Mouse (Mus musculus) MEL (cell line): ENCODE measurements around the gene Snrnp27. TPM values are rescaled to one million over a fixed set of nuclear protein-coding genes. Genes with fewer than 3 reads are reported as not detected.

ENCODE experiments used
- DNase-seq: peaks from one replicate; pipeline ENCODE4 v3.0.0; 2011; ENCODE audit warnings: low read depth, low spot score
- H3K27ac ChIP-seq: 2 replicates; pipeline ENCODE4 v1.5.1; 2012; ENCODE audit warnings: low read depth, mild to moderate bottlenecking, control low read depth, low read length, moderate library complexity; ENCODE audit not compliant: control insufficient read depth
- H3K27me3 ChIP-seq, 2 experiments: fragments of 150-350 bp in 1 of 2; sonication (generic) in 1 of 2; 2 replicates each; pipeline ENCODE4 v1.6.1; 2012; ENCODE audit warnings: low read length in 2 of 2, mild to moderate bottlenecking in 2 of 2, improper control_type of control experiment in 1 of 2, moderate library complexity in 1 of 2; ENCODE audit not compliant: insufficient read depth in 2 of 2, control insufficient read depth in 1 of 2
- H3K36me3 ChIP-seq, 2 experiments: 2 replicates each; pipeline ENCODE4 v1.6.1; 2012 to 2014; ENCODE audit warnings: low read length in 2 of 2, improper control_type of control experiment in 1 of 2, inconsistent platforms in 1 of 2, mild to moderate bottlenecking in 1 of 2; ENCODE audit not compliant: insufficient read depth in 2 of 2, control insufficient read depth in 1 of 2
- H3K4me1 ChIP-seq, 2 experiments: fragments of 150-350 bp in 1 of 2; sonication (generic) in 1 of 2; 2 replicates each; pipeline ENCODE4 v1.6.1; 2012; ENCODE audit warnings: low read length in 2 of 2, improper control_type of control experiment in 1 of 2, mild to moderate bottlenecking in 1 of 2; ENCODE audit not compliant: insufficient read depth in 2 of 2, control insufficient read depth in 1 of 2
- H3K4me3 ChIP-seq, 2 experiments: fragments of 150-350 bp in 1 of 2; sonication (generic) in 1 of 2; 2 replicates each; pipeline ENCODE4 v1.5.1; 2012; ENCODE audit warnings: low read depth in 2 of 2, low read length in 2 of 2, mild to moderate bottlenecking in 2 of 2, moderate library complexity in 2 of 2, control low read depth in 1 of 2, improper control_type of control experiment in 1 of 2; ENCODE audit not compliant: control insufficient read depth in 1 of 2, insufficient read depth in 1 of 2
- H3K79me2 ChIP-seq: 2 replicates; pipeline ENCODE4 v1.6.1; 2012; ENCODE audit warnings: mild to moderate bottlenecking, low read length, moderate library complexity; ENCODE audit not compliant: control insufficient read depth, poor library complexity, insufficient read depth
- H3K9ac ChIP-seq: 2 replicates; pipeline ENCODE4 v1.6.1; 2012; ENCODE audit warnings: low read depth, mild to moderate bottlenecking, control low read depth, low read length, moderate library complexity; ENCODE audit not compliant: control insufficient read depth, poor library complexity, severe bottlenecking
- H3K9me3 ChIP-seq: fragments of 150-350 bp; sonication (generic); replicated peaks from 2 replicates; pipeline ENCODE4 v1.6.1; 2012; ENCODE audit warnings: mild to moderate bottlenecking, low read length, improper control_type of control experiment, moderate library complexity; ENCODE audit not compliant: insufficient read depth
- CHD1 ChIP-seq: IDR thresholded peaks from 2 replicates; pipeline ENCODE4 v1.6.1; 2012; ENCODE audit warnings: low read depth, mild to moderate bottlenecking, inconsistent platforms, low read length, improper control_type of control experiment
- CTCF ChIP-seq, 3 experiments: IDR thresholded peaks in 2 of 3; conservative IDR thresholded peaks in 1 of 3; 2 replicates each; pipeline ENCODE4 v1.5.1; 2011 to 2012; ENCODE audit warnings: low read length in 3 of 3, low read depth in 2 of 3, mild to moderate bottlenecking in 2 of 3, improper control_type of control experiment in 1 of 3, inconsistent platforms in 1 of 3, mixed read lengths in 1 of 3, moderate library complexity in 1 of 3; ENCODE audit not compliant: control insufficient read depth in 1 of 3, insufficient read depth in 1 of 3, poor library complexity in 1 of 3, severe bottlenecking in 1 of 3
- EP300 ChIP-seq, 2 experiments: IDR thresholded peaks; 2 replicates each; pipeline ENCODE4 v1.6.1; 2011; ENCODE audit warnings: improper control_type of control experiment in 2 of 2, low read length in 2 of 2, low read depth in 1 of 2, mild to moderate bottlenecking in 1 of 2
- ETS1 ChIP-seq: IDR thresholded peaks from 2 replicates; pipeline ENCODE4 v1.6.1; 2012; ENCODE audit warnings: low read depth, mild to moderate bottlenecking, inconsistent platforms, low read length, improper control_type of control experiment, moderate library complexity
- GABPA ChIP-seq: IDR thresholded peaks from 2 replicates; pipeline ENCODE4 v1.6.1; 2012; ENCODE audit warnings: low read depth, mild to moderate bottlenecking, inconsistent platforms, low read length, improper control_type of control experiment, moderate library complexity
- GATA1 ChIP-seq: IDR thresholded peaks from 2 replicates; pipeline ENCODE4 v1.6.1; 2011; ENCODE audit warnings: low read depth, low read length, improper control_type of control experiment
- JUND ChIP-seq: IDR thresholded peaks from 2 replicates; pipeline ENCODE4 v1.6.1; 2011; ENCODE audit warnings: low read depth, mild to moderate bottlenecking, improper control_type of control experiment, low read length
- MAZ ChIP-seq: IDR thresholded peaks from 2 replicates; pipeline ENCODE4 v1.6.1; 2012; ENCODE audit warnings: low read depth, mild to moderate bottlenecking, inconsistent platforms, low read length, improper control_type of control experiment
- MXI1 ChIP-seq: IDR thresholded peaks from 2 replicates; pipeline ENCODE4 v1.6.1; 2011; ENCODE audit warnings: mild to moderate bottlenecking, low read depth, low read length, improper control_type of control experiment
- POLR2AphosphoS2 ChIP-seq: IDR thresholded peaks from 2 replicates; pipeline ENCODE4 v1.6.1; 2011; ENCODE audit warnings: low read length, improper control_type of control experiment
- RAD21 ChIP-seq: IDR thresholded peaks from 2 replicates; pipeline ENCODE4 v1.6.1; 2011; ENCODE audit warnings: mild to moderate bottlenecking, low read depth, low read length, improper control_type of control experiment
- RCOR1 ChIP-seq: IDR thresholded peaks from 2 replicates; pipeline ENCODE4 v1.6.1; 2012; ENCODE audit warnings: low read depth, mild to moderate bottlenecking, inconsistent platforms, low read length, improper control_type of control experiment
- SIN3A ChIP-seq: IDR thresholded peaks from 2 replicates; pipeline ENCODE4 v1.6.1; 2012; ENCODE audit warnings: low read length, improper control_type of control experiment, inconsistent platforms
- TAL1 ChIP-seq: IDR thresholded peaks from 2 replicates; pipeline ENCODE4 v1.6.1; 2012; ENCODE audit warnings: mild to moderate bottlenecking, inconsistent platforms, low read length, moderate library complexity, mixed read lengths
- TBP ChIP-seq: IDR thresholded peaks from 2 replicates; pipeline ENCODE4 v1.8.0; 2011; ENCODE audit warnings: low read depth, low read length, improper control_type of control experiment
- TCF12 ChIP-seq: IDR thresholded peaks from 2 replicates; pipeline ENCODE4 v1.6.1; 2014; ENCODE audit warnings: low read depth, mild to moderate bottlenecking, inconsistent platforms, low read length, improper control_type of control experiment, moderate library complexity
- USF1 ChIP-seq: IDR thresholded peaks from 2 replicates; pipeline ENCODE4 v1.6.1; 2014; ENCODE audit warnings: low read depth, mild to moderate bottlenecking, inconsistent platforms, low read length, improper control_type of control experiment, moderate library complexity
- ZC3H11A ChIP-seq: IDR thresholded peaks from 2 replicates; pipeline ENCODE4 v1.6.1; 2012; ENCODE audit warnings: low read depth, mild to moderate bottlenecking, inconsistent platforms, low read length, improper control_type of control experiment
- ZKSCAN1 ChIP-seq: IDR thresholded peaks from 2 replicates; pipeline ENCODE4 v1.6.1; 2012; ENCODE audit warnings: low read depth, mild to moderate bottlenecking, inconsistent platforms, low read length, improper control_type of control experiment, moderate library complexity
- ZNF384 ChIP-seq: IDR thresholded peaks from 2 replicates; pipeline ENCODE4 v1.6.1; 2012; ENCODE audit warnings: low read depth, mild to moderate bottlenecking, inconsistent platforms, low read length, improper control_type of control experiment
- polyA plus RNA-seq, 2 experiments: library from polyadenylated mRNA; stranded (reverse) in 1 of 2; unstranded in 1 of 2; fragments of >175 nt in 1 of 2; fragments of >200 nt in 1 of 2; gene quantifications; 2 replicates each; pipeline versions ENCODE4 v1.2.1 to v1.2.4; 2012; ENCODE audit warnings: low replicate concordance in 2 of 2, low read depth in 1 of 2; ENCODE audit not compliant: insufficient read length in 2 of 2, insufficient read depth in 1 of 2, missing spikeins in 1 of 2
- total RNA-seq: library from RNA; depleted of rRNA; stranded (reverse); fragments of 300-350 nt; gene quantifications from 2 replicates; pipeline ENCODE4 v1.2.3, GENCODE M21; 2012

The Snrnp27 gene
- total and polyA plus RNA-seq, 3 experiments: 79.3 to 225 (median 106) TPM

- Histone ChIP-seq H3K27me3 (no peaks in the 10 kb centered on the region), H3K4me1 (peaks cover 10 to 30% of the 10 kb centered on the region in 2 experiments), H3K9me3 (no peaks in the 10 kb centered on the region), H3K27ac (peak overlapping the region; percentile 32), H3K9ac (no peak overlapping the region), H3K36me3 (peaks cover 0 to 22% of the 10 kb centered on the region in 2 experiments; a peak in 2 of 4 replicates), H3K4me3 (no peak overlapping the region)
- TF ChIP-seq JUND (peak; percentile 42; the same call in 1 of the 2 replicates), ETS1 (peak; percentile 81), SIN3A (peak; percentile 40; the same call in 1 of the 2 replicates), EP300 (IDR thresholded peaks at IDR 0.05; ENCODE audit: low read depth in 1 of 2, low read length in 2 of 2) (peak; percentile 85 to 87), RCOR1 (peak; percentile 42; the same call in 1 of the 2 replicates), TBP (peak; percentile 44; the same call in 1 of the 2 replicates), TCF12 (peak; percentile 90), USF1 (peak; percentile 39; the same call in 1 of the 2 replicates), MAZ (no peak), ZC3H11A (no peak), TAL1 (peak; percentile 96), GATA1 (peak; percentile 86), MXI1 (peak; percentile 47; the same call in 1 of the 2 replicates), ZKSCAN1 (no peak)
- TF ChIP-seq, all 39 proteins: peak for 11
- peak; percentile 87 for DNase-seq
- H3K79me2 ChIP-seq: no peaks in the 10 kb centered on the region
Measured at GRCm38 (mm10) chr6:86639180-86640160, 44.9 kb downstream of the Snrnp27 start.

GRCm38 (mm10) chr6:86638434-86638833 lies 45.9 kb downstream of the Snrnp27 start:
- Histone ChIP-seq H3K9me3 (no peaks in the 10 kb centered on the region), H3K27me3 (no peaks in the 10 kb centered on the region), H3K4me3 (no peak overlapping the region), H3K9ac (no peak overlapping the region), H3K27ac (no peak overlapping the region), H3K4me1 (peaks cover 10 to 30% of the 10 kb centered on the region in 2 experiments), H3K79me2 (no peaks in the 10 kb centered on the region), H3K36me3 (peaks cover 0 to 22% of the 10 kb centered on the region in 2 experiments; a peak in 2 of 4 replicates)
- DNase-seq: no peak
- TF ChIP-seq CHD1: no peak
- TF ChIP-seq RCOR1: no peak
- no peak for TF ChIP-seq POLR2AphosphoS2
- peak; percentile 18 to 28 (median 19); a peak in 4 of 6 replicates for TF ChIP-seq CTCF (IDR thresholded peaks at IDR 0.05 in 2 of 3, conservative IDR thresholded peaks at IDR 0.05 in 1 of 3; ENCODE audit: control insufficient read depth in 1 of 3, insufficient read depth in 1 of 3, low read depth in 2 of 3, low read length in 3 of 3, poor library complexity in 1 of 3, severe bottlenecking in 1 of 3)
- no peak for TF ChIP-seq GABPA
- TF ChIP-seq RAD21: peak; percentile 23
- peak; percentile 60; the same call in 1 of the 2 replicates for TF ChIP-seq ZNF384
